Comparison of ENCODE assay signal across 18 mouse cellular contexts in genomic region chr16:23332686-23333085, GRCm38 (mm10).
DNase-seq lines count a peak whose midpoint lies in the region; ATAC-seq and TF ChIP-seq lines count a peak whose summit lies in the region.
"Had no signal": no experiment of that assay in that cellular context is flagged by ENCODE, and none has a peak within 500 bp of the region (broad histone marks: within the 10 kb centered on the region; RNA-seq: fewer than 3 reads in every experiment).

No protein-coding gene starts in this region.

- no peak for TF ChIP-seq CTCF in lung, embryonic 14.5 days (IDR thresholded peaks at IDR 0.05; ENCODE audit: low read depth)

- intact Hi-C loops in heart, postnatal 25 days (cut with DNase I): no loop called here

- peaks cover 3% of the 10 kb centered on the region; the same call in 1 of the 2 replicates for H3K4me1 ChIP-seq in heart, embryonic 10.5 days
- H3K4me1 ChIP-seq in lung, embryonic 14.5 days (ENCODE audit: insufficient read depth): no peaks in the 10 kb centered on the region
- H3K4me1 ChIP-seq: embryonic facial prominence, embryonic 13.5 days; hindbrain, embryonic 15.5 days; limb, embryonic 12.5 days; midbrain, embryonic 15.5 days had no signal

- no peak for ATAC-seq in lung, embryonic 14.5 days (ENCODE audit: insufficient read depth)
- ATAC-seq: activated CD4-positive, CD25-positive, alpha-beta regulatory T cell, adult 4 months; forebrain, embryonic 16.5 days; midbrain, embryonic 15.5 days; Patski had no signal

- H3K79me2 ChIP-seq in macrophage (ENCODE audit: inconsistent target): no peaks in the 10 kb centered on the region

- no peaks in the 10 kb centered on the region for H3K9me3 ChIP-seq in heart, embryonic 10.5 days
- H3K9me3 ChIP-seq in lung, embryonic 14.5 days (ENCODE audit: low read depth, low read length): no peaks in the 10 kb centered on the region
- H3K9me3 ChIP-seq: embryonic facial prominence, embryonic 13.5 days; hindbrain, embryonic 15.5 days; limb, embryonic 12.5 days; liver, embryonic 13.5 days; midbrain, embryonic 15.5 days had no signal

- no peak overlapping the region for H3K9ac ChIP-seq in lung, embryonic 14.5 days
- H3K9ac ChIP-seq: embryonic facial prominence, embryonic 13.5 days; hindbrain, embryonic 15.5 days; limb, embryonic 12.5 days; liver, embryonic 13.5 days; midbrain, embryonic 15.5 days had no signal

- peaks cover 9% of the 10 kb centered on the region for H3K36me3 ChIP-seq in heart, embryonic 10.5 days
- peaks cover 29% of the 10 kb centered on the region for H3K36me3 ChIP-seq in lung, embryonic 14.5 days (ENCODE audit: insufficient read depth)
- H3K36me3 ChIP-seq in macrophage (ENCODE audit: inconsistent target): peaks cover 4% of the 10 kb centered on the region; the same call in 1 of the 2 replicates

- H3K4me2 ChIP-seq in lung, embryonic 14.5 days: no peak overlapping the region
- H3K4me2 ChIP-seq: embryonic facial prominence, embryonic 13.5 days; hindbrain, embryonic 15.5 days; limb, embryonic 12.5 days; liver, embryonic 13.5 days; midbrain, embryonic 15.5 days had no signal

- WGBS in heart, embryonic 10.5 days: 78% methylated on average over 6 of the region's 6 CpGs
- 61% methylated on average over 6 of the region's 6 CpGs for WGBS in lung, embryonic 14.5 days
- 70% methylated on average over 6 of the region's 6 CpGs for WGBS in macrophage (ENCODE audit: missing documents)

- no peaks in the 10 kb centered on the region for H3K27me3 ChIP-seq in heart, embryonic 10.5 days (ENCODE audit: insufficient read depth, poor library complexity, severe bottlenecking)
- H3K27me3 ChIP-seq in lung, embryonic 14.5 days (ENCODE audit: insufficient read depth, low read length): no peaks in the 10 kb centered on the region
- H3K27me3 ChIP-seq: embryonic facial prominence, embryonic 13.5 days; hindbrain, embryonic 15.5 days; limb, embryonic 12.5 days; liver, embryonic 13.5 days; midbrain, embryonic 15.5 days; Patski had no signal

- H3K4me3 ChIP-seq in heart, embryonic 10.5 days: no peak overlapping the region
- H3K4me3 ChIP-seq in lung, embryonic 14.5 days (ENCODE audit: low read depth, low read length): no peak overlapping the region
- H3K4me3 ChIP-seq in macrophage (ENCODE audit: inconsistent target): no peak overlapping the region
- H3K4me3 ChIP-seq: embryonic facial prominence, embryonic 13.5 days; hindbrain, embryonic 15.5 days; limb, embryonic 12.5 days; liver, embryonic 13.5 days; midbrain, embryonic 15.5 days had no signal

- H3K27ac ChIP-seq in heart, embryonic 10.5 days: no peak overlapping the region
- H3K27ac ChIP-seq in lung, embryonic 14.5 days (ENCODE audit: low read depth): peak overlapping the region; percentile 32; the same call in 1 of the 2 replicates
- H3K27ac ChIP-seq in macrophage: peak overlapping the region; percentile 8; the same call in 1 of the 2 replicates
- H3K27ac ChIP-seq: embryonic facial prominence, embryonic 13.5 days; hindbrain, embryonic 15.5 days; limb, embryonic 12.5 days; liver, embryonic 13.5 days; midbrain, embryonic 15.5 days had no signal

- DNase-seq in heart, adult 8-10 months (ENCODE audit: low spot score): peak; percentile 55
- no peak for DNase-seq in heart, embryonic 10.5 days (ENCODE audit: low spot score)
- no peak for DNase-seq in lung, embryonic 14.5 days
- no peak for DNase-seq in lung, postnatal 4 days
- peak; percentile 18 for DNase-seq in heart, postnatal 25 days (ENCODE audit: low spot score)
- no peak for DNase-seq in right cerebral cortex, postnatal 10 days (ENCODE audit: low spot score in 2 of 2)
- DNase-seq: adrenal gland, postnatal 25 days; cerebellum, adult 8-10 months; liver, embryonic 13.5 days; spleen, adult 18-20 months had no signal

Comparison
In these comparisons a context has a peak if more than half of its experiments do, and no peak if none do; other contexts are left out.
1. DNase-seq: peak in heart, adult 8-10 months (single experiment) and heart, postnatal 25 days (single experiment); none in heart, embryonic 10.5 days (single experiment), lung, embryonic 14.5 days (single experiment), lung, postnatal 4 days (0 of 2) and right cerebral cortex, postnatal 10 days (0 of 2).